Mouse (Mus musculus) kidney, postnatal 25 days (tissue): Measurements from ENCODE around the gene Slc7a12.

ENCODE experiments used
- DNase-seq, 2 experiments: peaks; one replicate each; pipeline ENCODE4 v3.0.0; 2021; ENCODE audit warnings: mixed read lengths in 2 of 2

The Slc7a12 gene

DNA sequence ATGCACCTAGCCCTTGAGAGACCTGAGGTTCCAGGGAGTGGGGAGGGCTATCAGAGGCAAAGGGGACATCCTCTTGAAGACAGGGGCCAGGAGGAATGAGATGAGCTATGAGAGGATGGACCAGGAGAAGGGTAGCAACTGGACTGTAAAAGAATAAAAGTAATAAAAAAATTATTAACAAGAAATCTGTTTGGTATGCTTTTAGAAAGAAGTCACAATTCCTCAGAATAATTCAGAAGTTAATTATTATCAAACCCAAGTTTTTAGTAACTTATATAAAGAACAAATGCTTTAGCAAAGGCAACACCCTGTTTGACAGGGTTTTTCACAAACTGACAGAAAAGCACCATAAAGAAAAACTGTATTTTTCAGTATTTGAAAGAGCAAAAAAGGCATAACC, at the start of gene Slc7a12:
Slc7a12 (plus strand) TSS at position 301 of the 400 bp plus-strand sequence.
- peak in 1 of 2 experiments; percentile 29 for DNase-seq

GRCm38 (mm10) chr3:14432381-14432780, 48.1 kb upstream of the Slc7a12 start:
- no peak for DNase-seq

DNA sequence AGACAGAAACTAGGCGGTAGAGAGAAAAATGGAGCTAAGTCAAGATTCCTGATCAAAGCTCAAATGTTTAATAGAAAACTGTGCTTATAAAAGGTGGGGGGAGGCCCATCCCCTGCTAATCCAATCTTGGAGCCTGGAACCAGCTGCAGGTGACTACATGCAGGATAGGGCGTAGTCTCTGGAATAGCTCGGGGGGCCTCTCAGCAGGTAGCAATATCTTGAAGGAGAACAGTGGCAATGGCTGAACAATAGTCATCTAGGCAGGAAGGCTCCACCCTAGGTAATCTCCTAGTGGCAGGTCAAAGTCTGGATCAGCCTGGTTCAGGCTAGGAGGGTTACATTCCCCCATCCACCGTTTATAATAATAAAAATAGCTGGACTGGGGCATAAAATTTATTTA, 34.5 kb upstream of the Slc7a12 start:
- no peak for DNase-seq

GRCm38 (mm10) chr3:14446691-14447090, 33.8 kb upstream of the Slc7a12 start:
- DNase-seq, result no peak
